Mouse (Mus musculus) myocyte (in vitro differentiated cells): ENCODE measurements at regions not wholly inside any gene's neighbourhood (a gene's known extent, or its start where the extent isn't known, plus 50 kb on each side); places are given as distances from the start of the nearest gene placed in this dataset.

Experiments used
- H3K27me3 ChIP-seq: one replicate; pipeline ENCODE4 v1.6.1; 2011; ENCODE audit not compliant: control insufficient read depth, insufficient read depth, insufficient read length
- H3K36me3 ChIP-seq: one replicate; pipeline ENCODE4 v1.6.1; 2011; ENCODE audit not compliant: control insufficient read depth, insufficient read depth
- H3K4me2 ChIP-seq: one replicate; pipeline ENCODE4 v1.6.1; 2011; ENCODE audit warnings: low read depth, control low read depth
- H3K4me3 ChIP-seq: one replicate; pipeline ENCODE4 v1.5.1; 2011; ENCODE audit warnings: mild to moderate bottlenecking, control low read depth, moderate library complexity
- H3K79me2 ChIP-seq: one replicate; pipeline ENCODE4 v1.6.1; 2011; ENCODE audit not compliant: control insufficient read depth, insufficient read depth
- H3ac ChIP-seq: one replicate; pipeline ENCODE4 v1.6.1; 2011; ENCODE audit not compliant: control insufficient read depth, insufficient read length
- CEBPB ChIP-seq: IDR thresholded peaks from 2 replicates; pipeline ENCODE4 v1.6.1; 2011; ENCODE audit warnings: mild to moderate bottlenecking, moderate library complexity; ENCODE audit not compliant: poor library complexity, insufficient read depth, severe bottlenecking
- E2F4 ChIP-seq: IDR thresholded peaks from one replicate; pipeline ENCODE4 v1.6.1; 2011; ENCODE audit warnings: mild to moderate bottlenecking, control low read depth, moderate library complexity; ENCODE audit not compliant: insufficient read depth
- MAX ChIP-seq: IDR thresholded peaks from one replicate; pipeline ENCODE4 v1.6.1; 2011; ENCODE audit warnings: low read depth, mild to moderate bottlenecking, control low read depth
- MYOD1 ChIP-seq, 3 experiments: IDR thresholded peaks; one replicate each; pipeline ENCODE4 v1.6.1; 2011; ENCODE audit warnings: control low read depth in 2 of 3, low read depth in 2 of 3, mild to moderate bottlenecking in 2 of 3, moderate library complexity in 1 of 3; ENCODE audit not compliant: insufficient read length in 2 of 3, control insufficient read depth in 1 of 3
- MYOG ChIP-seq, 3 experiments: IDR thresholded peaks; one replicate each; pipeline ENCODE4 v1.6.1; 2011; ENCODE audit warnings: control low read depth in 2 of 3, low read depth in 2 of 3, mild to moderate bottlenecking in 2 of 3; ENCODE audit not compliant: insufficient read length in 2 of 3, control insufficient read depth in 1 of 3, insufficient read depth in 1 of 3
- POLR2A ChIP-seq: IDR thresholded peaks from one replicate; pipeline ENCODE4 v1.6.1; 2011; ENCODE audit warnings: low read depth, mild to moderate bottlenecking, control low read depth, moderate library complexity; ENCODE audit not compliant: insufficient read length
- POLR2AphosphoS2 ChIP-seq: IDR thresholded peaks from one replicate; pipeline ENCODE4 v1.6.1; 2011; ENCODE audit warnings: low read depth, control low read depth; ENCODE audit not compliant: insufficient read length
- REST ChIP-seq: IDR thresholded peaks from one replicate; pipeline ENCODE4 v1.6.1; 2011; ENCODE audit warnings: mild to moderate bottlenecking, control low read depth, moderate library complexity; ENCODE audit not compliant: insufficient read depth, insufficient read length
- SRF ChIP-seq: IDR thresholded peaks from one replicate; pipeline ENCODE4 v1.6.1; 2011; ENCODE audit warnings: low read depth; ENCODE audit not compliant: control insufficient read depth, insufficient read length
- TCF12 ChIP-seq: IDR thresholded peaks from one replicate; pipeline ENCODE4 v1.6.1; 2011; ENCODE audit warnings: mild to moderate bottlenecking, control low read depth; ENCODE audit not compliant: poor library complexity, insufficient read depth, severe bottlenecking
- TCF3 ChIP-seq: IDR thresholded peaks from one replicate; pipeline ENCODE4 v1.6.1; 2011; ENCODE audit warnings: low read depth, control low read depth; ENCODE audit not compliant: insufficient read length
- USF1 ChIP-seq: IDR thresholded peaks from one replicate; pipeline ENCODE4 v1.6.1; 2011; ENCODE audit warnings: low read depth, mild to moderate bottlenecking, control low read depth, moderate library complexity

- Histone ChIP-seq H3K36me3 (no peaks in the 10 kb centered on the region), H3K4me2 (no peak overlapping the region), H3K79me2 (no peaks in the 10 kb centered on the region), H3ac (no peak overlapping the region), H3K27me3 (no peaks in the 10 kb centered on the region), H3K4me3 (no peak overlapping the region)
- TF ChIP-seq POLR2AphosphoS2, result no peak
- TF ChIP-seq CEBPB, result 0 out of 2 replicates have a peak, but pooled peaks have one; percentile 2
These were observed 56.4 kb downstream of the Cd24a start for GRCm38 (mm10) chr10:43634371-43635080.

- no peaks in the 10 kb centered on the region for H3K27me3 ChIP-seq
- TF ChIP-seq USF1, result peak; percentile 61
- no peak for TF ChIP-seq SRF
- no peaks in the 10 kb centered on the region for H3K36me3 ChIP-seq
- no peaks in the 10 kb centered on the region for H3K79me2 ChIP-seq
- no peak overlapping the region for H3K4me2 ChIP-seq
- no peak overlapping the region for H3K4me3 ChIP-seq
- H3ac ChIP-seq, result no peak overlapping the region
These were observed 63.3 kb downstream of the Cd24a start for GRCm38 (mm10) chr10:43641169-43641945.

- no peak overlapping the region for H3K4me3 ChIP-seq
- H3K79me2 ChIP-seq, result no peaks in the 10 kb centered on the region
- no peak overlapping the region for H3ac ChIP-seq
- no peaks in the 10 kb centered on the region for H3K36me3 ChIP-seq
- H3K27me3 ChIP-seq, result no peaks in the 10 kb centered on the region
- no peak overlapping the region for H3K4me2 ChIP-seq
- TF ChIP-seq MYOG (IDR thresholded peaks at IDR 0.05; ENCODE audit: control insufficient read depth in 1 of 3, insufficient read depth in 1 of 3, insufficient read length in 2 of 3, low read depth in 2 of 3), result peak in 2 of 3 experiments; percentile 11 to 25
- no peak for TF ChIP-seq MAX
These were observed 68.2 kb downstream of the Cd24a start for GRCm38 (mm10) chr10:43646326-43646725.

DNA sequence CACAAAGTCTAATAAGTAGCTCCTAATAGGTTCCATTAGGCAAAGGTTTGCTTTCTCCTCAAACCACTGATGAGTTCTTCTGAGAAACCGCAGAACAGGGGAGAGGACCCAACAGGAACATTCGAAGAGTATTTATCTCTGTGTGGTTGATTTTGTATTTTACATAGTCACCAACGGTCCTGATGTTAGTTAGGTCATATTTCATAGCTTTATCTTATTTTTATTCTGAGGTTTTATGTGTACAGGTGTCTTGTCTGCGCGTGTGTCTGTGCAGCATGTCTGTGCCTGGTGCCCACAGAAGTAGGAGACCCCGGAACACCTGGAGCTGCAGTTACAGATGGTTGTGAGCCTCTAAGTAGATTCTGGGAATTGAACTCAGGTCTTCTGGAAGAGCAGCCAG is 68.9 kb downstream of the Cd24a start:
- Histone ChIP-seq H3K27me3 (no peaks in the 10 kb centered on the region), H3ac (no peak overlapping the region), H3K4me2 (no peak overlapping the region), H3K79me2 (no peaks in the 10 kb centered on the region), H3K4me3 (no peak overlapping the region), H3K36me3 (no peaks in the 10 kb centered on the region)
- TF ChIP-seq POLR2AphosphoS2 (no peak), REST (no peak), USF1 (no peak), TCF3 (no peak), E2F4 (no peak), MYOG (IDR thresholded peaks at IDR 0.05; ENCODE audit: control insufficient read depth in 1 of 3, insufficient read depth in 1 of 3, insufficient read length in 2 of 3, low read depth in 2 of 3) (no peak), CEBPB (no peak), MAX (no peak)

- H3K4me3 ChIP-seq, result no peak overlapping the region
- H3K27me3 ChIP-seq, result no peaks in the 10 kb centered on the region
- no peaks in the 10 kb centered on the region for H3K79me2 ChIP-seq
- no peak overlapping the region for H3ac ChIP-seq
- TF ChIP-seq E2F4 (no peak), REST (no peak), TCF12 (no peak), USF1 (no peak), POLR2A (no peak), TCF3 (no peak), MYOG (IDR thresholded peaks at IDR 0.05; ENCODE audit: control insufficient read depth in 1 of 3, insufficient read depth in 1 of 3, insufficient read length in 2 of 3, low read depth in 2 of 3) (no peak), MAX (no peak), MYOD1 (IDR thresholded peaks at IDR 0.05; ENCODE audit: control insufficient read depth in 1 of 3, insufficient read length in 2 of 3, low read depth in 2 of 3) (no peak), POLR2AphosphoS2 (no peak), CEBPB (no peak), SRF (no peak)
- no peak overlapping the region for H3K4me2 ChIP-seq
- H3K36me3 ChIP-seq, result no peaks in the 10 kb centered on the region
These were observed 70.1 kb downstream of the Cd24a start for GRCm38 (mm10) chr10:43648186-43648585.
